In the genomic region with DNA sequence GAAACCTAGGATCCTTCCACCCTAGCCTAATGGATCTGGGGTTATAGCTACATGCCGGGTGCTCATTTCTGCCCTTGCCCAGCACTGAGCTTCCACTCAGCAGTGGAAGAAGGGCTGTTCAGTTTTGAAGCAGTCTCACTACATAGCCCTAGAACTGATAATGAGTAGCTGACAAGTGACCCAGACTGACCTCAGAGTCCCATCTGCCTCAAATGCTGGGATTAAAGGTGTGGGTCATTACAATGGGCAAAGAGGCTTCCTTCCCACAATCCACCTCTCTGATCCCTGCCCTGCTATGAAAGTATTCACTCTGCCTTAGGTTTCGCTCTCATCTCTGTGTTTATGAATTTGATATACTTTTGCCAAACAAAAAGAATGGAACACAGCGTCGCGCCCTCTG, we compare ENCODE assay signal across 30 mouse cellular contexts. TPM values are rescaled to one million over a fixed set of nuclear protein-coding genes. Genes with fewer than 3 reads are reported as not detected.
DNase-seq lines count a peak whose midpoint lies in the region; ATAC-seq and TF ChIP-seq lines count a peak whose summit lies in the region.
"Had no signal": no experiment of that assay in that cellular context is flagged by ENCODE, and none has a peak within 500 bp of the region (broad histone marks: within the 10 kb centered on the region; RNA-seq: fewer than 3 reads in every experiment).

No protein-coding gene starts in this region.

- H3K4me1 ChIP-seq in embryonic facial prominence, embryonic 13.5 days, result peaks cover 12% of the 10 kb centered on the region; the same call in 1 of the 2 replicates
- peaks cover 32% of the 10 kb centered on the region for H3K4me1 ChIP-seq in embryonic facial prominence, embryonic 10.5 days
- peaks cover 2% of the 10 kb centered on the region; the same call in 1 of the 2 replicates for H3K4me1 ChIP-seq in lung, adult 2 months (ENCODE audit: control insufficient read depth, insufficient read depth, low read length)
- H3K4me1 ChIP-seq in midbrain, embryonic 13.5 days (replicated peaks), result peaks cover 36% of the 10 kb centered on the region
- peaks cover 9% of the 10 kb centered on the region for H3K4me1 ChIP-seq in midbrain, embryonic 14.5 days (ENCODE audit: control insufficient read depth, insufficient read depth, low read length)

- no peak for ATAC-seq in embryonic facial prominence, embryonic 13.5 days (ENCODE audit: insufficient number of reproducible peaks, insufficient read depth, low FRiP score, low TSS enrichment, low read depth)
- no peak for ATAC-seq in midbrain, embryonic 13.5 days
- no peak for ATAC-seq in midbrain, embryonic 14.5 days (ENCODE audit: low FRiP score, low TSS enrichment)
- ATAC-seq: activated CD4-positive, CD25-positive, alpha-beta regulatory T cell, adult 4 months; forebrain, embryonic 16.5 days; hindbrain, postnatal 0 days had no signal

- H3K27ac ChIP-seq in embryonic facial prominence, embryonic 13.5 days, result no peak overlapping the region
- no peak overlapping the region for H3K27ac ChIP-seq in embryonic facial prominence, embryonic 10.5 days (replicated peaks)
- H3K27ac ChIP-seq in midbrain, embryonic 13.5 days, result 0 out of 2 replicates have a peak overlapping the region, but pooled peaks have one; percentile 9
- no peak overlapping the region for H3K27ac ChIP-seq in midbrain, embryonic 14.5 days (replicated peaks; ENCODE audit: low read depth, low read length)
- H3K27ac ChIP-seq: embryonic facial prominence, embryonic 15.5 days; heart, adult 2 months; heart, embryonic 10.5 days; heart, embryonic 13.5 days; hindbrain, embryonic 12.5 days; hindbrain, postnatal 0 days had no signal

- no peak for DNase-seq in embryonic facial prominence, embryonic 10.5 days (ENCODE audit: low spot score)
- DNase-seq in lung, adult 2 months, result no peak
- no peak for DNase-seq in lung, postnatal 25 days (ENCODE audit: low spot score)
- no peak for DNase-seq in midbrain, embryonic 14.5 days
- no peak for DNase-seq in ovary, adult 18-20 months (ENCODE audit: low spot score)
- DNase-seq: adrenal gland, adult 8-10 months; adrenal gland, postnatal 25 days; cerebellum, adult 11-12 months; cerebellum, adult 8-10 months; cerebellum, postnatal 10 days; cerebellum, postnatal 36 days; embryo, embryonic 11 days; gastrocnemius, postnatal 10 days; gastrocnemius, postnatal 36 days; heart, adult 2 months; heart, postnatal 14 days had no signal

- no peaks in the 10 kb centered on the region for H3K27me3 ChIP-seq in embryonic facial prominence, embryonic 13.5 days
- peaks cover under 1% of the 10 kb centered on the region; the same call in 1 of the 2 replicates for H3K27me3 ChIP-seq in embryonic facial prominence, embryonic 10.5 days (replicated peaks; ENCODE audit: low read depth, poor library complexity, severe bottlenecking)
- no peaks in the 10 kb centered on the region for H3K27me3 ChIP-seq in midbrain, embryonic 13.5 days
- no peaks in the 10 kb centered on the region for H3K27me3 ChIP-seq in midbrain, embryonic 14.5 days (ENCODE audit: control insufficient read depth, insufficient read depth, low read length)
- H3K27me3 ChIP-seq: embryonic facial prominence, embryonic 15.5 days; heart, embryonic 13.5 days; hindbrain, embryonic 12.5 days had no signal

- H3K9ac ChIP-seq in embryonic facial prominence, embryonic 13.5 days, result peak overlapping the region; percentile 28; the same call in 1 of the 2 replicates
- no peak overlapping the region; the same call in 1 of the 2 replicates for H3K9ac ChIP-seq in midbrain, embryonic 13.5 days (replicated peaks)
- no peak overlapping the region for H3K9ac ChIP-seq in midbrain, embryonic 14.5 days (replicated peaks; ENCODE audit: low read length)
- H3K9ac ChIP-seq: embryonic facial prominence, embryonic 15.5 days; heart, embryonic 13.5 days; hindbrain, embryonic 12.5 days had no signal

- no peak for TF ChIP-seq CTCF in lung, adult 2 months (IDR thresholded peaks at IDR 0.05; ENCODE audit: insufficient read depth, low read length)

- no peak overlapping the region for H3K4me2 ChIP-seq in embryonic facial prominence, embryonic 13.5 days
- no peak overlapping the region; the same call in 1 of the 2 replicates for H3K4me2 ChIP-seq in midbrain, embryonic 13.5 days (replicated peaks)
- H3K4me2 ChIP-seq in midbrain, embryonic 14.5 days (ENCODE audit: low read length), result no peak overlapping the region
- H3K4me2 ChIP-seq: embryonic facial prominence, embryonic 15.5 days; heart, embryonic 13.5 days; hindbrain, embryonic 12.5 days had no signal

- H3K9me3 ChIP-seq in embryonic facial prominence, embryonic 13.5 days, result no peaks in the 10 kb centered on the region
- no peaks in the 10 kb centered on the region for H3K9me3 ChIP-seq in embryonic facial prominence, embryonic 10.5 days
- H3K9me3 ChIP-seq in midbrain, embryonic 13.5 days, result no peaks in the 10 kb centered on the region
- H3K9me3 ChIP-seq in midbrain, embryonic 14.5 days (ENCODE audit: control insufficient read depth, low read length), result no peaks in the 10 kb centered on the region
- H3K9me3 ChIP-seq: embryonic facial prominence, embryonic 15.5 days; heart, embryonic 10.5 days; heart, embryonic 13.5 days; hindbrain, embryonic 12.5 days had no signal

- no peak for TF ChIP-seq POLR2A in lung, adult 2 months (IDR thresholded peaks at IDR 0.05; ENCODE audit: borderline replicate concordance, extremely low read depth, low read depth, low read length)

- peaks cover 15% of the 10 kb centered on the region for H3K36me3 ChIP-seq in embryonic facial prominence, embryonic 13.5 days
- peaks cover 19% of the 10 kb centered on the region for H3K36me3 ChIP-seq in embryonic facial prominence, embryonic 10.5 days (replicated peaks)
- H3K36me3 ChIP-seq in midbrain, embryonic 13.5 days, result peaks cover 8% of the 10 kb centered on the region
- H3K36me3 ChIP-seq in midbrain, embryonic 14.5 days (ENCODE audit: control insufficient read depth, insufficient read depth, low read length), result peaks cover 10% of the 10 kb centered on the region
- H3K36me3 ChIP-seq: hindbrain, embryonic 12.5 days had no signal

- 93% methylated on average over 5 of the region's 5 CpGs for WGBS in embryonic facial prominence, embryonic 13.5 days
- WGBS in embryonic facial prominence, embryonic 10.5 days, result 91% methylated on average over 5 of the region's 5 CpGs
- 57% methylated on average over 5 of the region's 5 CpGs for WGBS in lung, adult 2 months
- WGBS in midbrain, embryonic 13.5 days, result 87% methylated on average over 5 of the region's 5 CpGs
- 92% methylated on average over 5 of the region's 5 CpGs for WGBS in midbrain, embryonic 14.5 days

- no peak overlapping the region for H3K4me3 ChIP-seq in embryonic facial prominence, embryonic 13.5 days
- no peak overlapping the region for H3K4me3 ChIP-seq in embryonic facial prominence, embryonic 10.5 days
- H3K4me3 ChIP-seq in lung, adult 2 months (replicated peaks; ENCODE audit: extremely low read depth, low read depth, low read length), result peak overlapping the region; percentile 40
- no peak overlapping the region for H3K4me3 ChIP-seq in midbrain, embryonic 13.5 days (replicated peaks)
- H3K4me3 ChIP-seq in midbrain, embryonic 14.5 days (replicated peaks; ENCODE audit: low read depth, low read length), result no peak overlapping the region
- H3K4me3 ChIP-seq: embryonic facial prominence, embryonic 15.5 days; heart, adult 2 months; heart, embryonic 10.5 days; heart, embryonic 13.5 days; hindbrain, embryonic 12.5 days had no signal

RNA-seq across cellular contexts. Expression of gene Fam71f2, which starts 2.6 kb away (rescaled TPM):
- 0.55 and 1.0 TPM in 2 replicates for polyA plus RNA-seq in embryonic facial prominence, embryonic 13.5 days (2015; fragmentation: Nextera tagmentation; extraction: Ambion mirVana)
- polyA plus RNA-seq in embryonic facial prominence, embryonic 10.5 days (2016; fragmentation: Nextera tagmentation; extraction: Ambion mirVana), result 0.25 and 0.34 TPM in 2 replicates
- 5.3 and 5.6 TPM in 2 replicates for polyA plus RNA-seq in lung, adult 2 months (2012; rRNA removed)
- polyA plus RNA-seq in midbrain, embryonic 13.5 days (2015; fragmentation: Nextera tagmentation; extraction: Ambion mirVana), result 0.46 and 0.54 TPM in 2 replicates
- 0.36 and 0.59 TPM in 2 replicates for polyA plus RNA-seq in midbrain, embryonic 14.5 days (2014; fragmentation: Nextera tagmentation; extraction: Ambion mirVana)
- polyA plus RNA-seq: heart, embryonic 13.5 days had no signal

RNA-seq across cellular contexts. Expression of gene Hilpda, which starts 4.5 kb away (rescaled TPM):
- 43.1 and 45.7 TPM in 2 replicates for polyA plus RNA-seq in embryonic facial prominence, embryonic 13.5 days (2015; fragmentation: Nextera tagmentation; extraction: Ambion mirVana)
- 35.3 and 39.9 TPM in 2 replicates for polyA plus RNA-seq in embryonic facial prominence, embryonic 10.5 days (2016; fragmentation: Nextera tagmentation; extraction: Ambion mirVana)
- polyA plus RNA-seq in lung, adult 2 months (2012; rRNA removed), result 154 and 155 TPM in 2 replicates
- 34.5 and 36.7 TPM in 2 replicates for polyA plus RNA-seq in midbrain, embryonic 13.5 days (2015; fragmentation: Nextera tagmentation; extraction: Ambion mirVana)
- polyA plus RNA-seq in midbrain, embryonic 14.5 days (2014; fragmentation: Nextera tagmentation; extraction: Ambion mirVana), result 35.2 and 35.9 TPM in 2 replicates

RNA-seq across cellular contexts. Expression of gene Fam71f1, which starts 42.2 kb away (rescaled TPM):
- not detected in 2 replicates for polyA plus RNA-seq in embryonic facial prominence, embryonic 13.5 days (2015; fragmentation: Nextera tagmentation; extraction: Ambion mirVana)
- not detected in 2 replicates for polyA plus RNA-seq in embryonic facial prominence, embryonic 10.5 days (2016; fragmentation: Nextera tagmentation; extraction: Ambion mirVana)
- polyA plus RNA-seq in lung, adult 2 months (2012; rRNA removed), result 0.08 TPM in 1 of 2 replicates, not detected in the other
- not detected in 2 replicates for polyA plus RNA-seq in midbrain, embryonic 13.5 days (2015; fragmentation: Nextera tagmentation; extraction: Ambion mirVana)
- polyA plus RNA-seq in midbrain, embryonic 14.5 days (2014; fragmentation: Nextera tagmentation; extraction: Ambion mirVana), result not detected in 2 replicates
- polyA plus RNA-seq: activated CD4-positive, CD25-positive, alpha-beta regulatory T cell, adult 4 months; brain, embryonic 14.5 days; cortical plate, adult 2 months; embryonic facial prominence, embryonic 11.5 days; embryonic facial prominence, embryonic 15.5 days; forebrain, embryonic 11.5 days; forebrain, embryonic 16.5 days; heart, embryonic 10.5 days; heart, embryonic 16.5 days; hindbrain, embryonic 12.5 days; hindbrain, postnatal 0 days had no signal
